Mouse (Mus musculus) forebrain, embryonic 14.5 days (tissue): ENCODE measurements at regions not wholly inside any gene's neighbourhood (a gene's known extent, or its start where the extent isn't known, plus 50 kb on each side); places are given as distances from the start of the nearest gene placed in this dataset.

Source experiments
- ATAC-seq: fragments of 200-750 bp; cut with Nextera tagmentation; 2 replicates; pipeline ENCODE4 v1.8.0; 2017; ENCODE audit warnings: mild to moderate bottlenecking, moderate library complexity
- DNase-seq: peaks from one replicate; pipeline ENCODE4 v3.0.0-alpha.2; 2015; ENCODE audit warnings: low spot score
- H3K27ac ChIP-seq: fragments of 300-500 bp; sonication (generic); 2 replicates; pipeline ENCODE4 v1.5.1; 2014; ENCODE audit warnings: low read depth, mild to moderate bottlenecking, control low read depth, low read length, moderate library complexity
- H3K27me3 ChIP-seq: fragments of 300-500 bp; sonication (generic); replicated peaks from 2 replicates; pipeline ENCODE4 v1.6.1; 2014; ENCODE audit warnings: low read length, control low read depth, mixed read lengths; ENCODE audit not compliant: control insufficient read depth, insufficient read depth
- H3K36me3 ChIP-seq: fragments of 300-500 bp; sonication (generic); 2 replicates; pipeline ENCODE4 v1.6.1; 2014; ENCODE audit warnings: low read length, control low read depth; ENCODE audit not compliant: control insufficient read depth, insufficient read depth
- H3K4me1 ChIP-seq: fragments of 300-500 bp; sonication (generic); 2 replicates; pipeline ENCODE4 v1.6.1; 2014; ENCODE audit warnings: antibody characterized with exemption, low read length, control low read depth; ENCODE audit not compliant: control insufficient read depth, insufficient read depth
- H3K4me2 ChIP-seq: fragments of 300-500 bp; sonication (generic); 2 replicates; pipeline ENCODE4 v1.6.1; 2014; ENCODE audit warnings: mild to moderate bottlenecking, control low read depth, low read length
- H3K4me3 ChIP-seq: fragments of 300-500 bp; sonication (generic); 2 replicates; pipeline ENCODE4 v1.5.1; 2014; ENCODE audit warnings: low read depth, low read length, control low read depth
- H3K9ac ChIP-seq: fragments of 300-500 bp; sonication (generic); 2 replicates; pipeline ENCODE4 v1.6.1; 2014; ENCODE audit warnings: mild to moderate bottlenecking, low read length, control low read depth, moderate library complexity
- H3K9me3 ChIP-seq: fragments of 300-500 bp; sonication (generic); replicated peaks from 2 replicates; pipeline ENCODE4 v1.6.1; 2016; ENCODE audit warnings: low read length, control low read depth, mixed read lengths; ENCODE audit not compliant: control insufficient read depth
- WGBS: fragments of 180-500 bp; shearing (Covaris S2); extraction: QIAGEN DNeasy Blood & Tissue Kit; methylation state at CpG from one replicate; pipeline ENCODE4 v1.1.7; 2014; 5-methylcytosine and 5-hydroxymethylcytosine counted together

GRCm38 (mm10) chr12:28055518-28056280, 496.5 kb downstream of the Dcdc2c start:
- 27% methylated on average over 4 of the region's 4 CpGs for WGBS
- ATAC-seq (peak; percentile 98), DNase-seq (peak; percentile 98)
- H3K4me2 ChIP-seq: peak overlapping the region; percentile 18; the same call in 1 of the 2 replicates
- H3K27ac ChIP-seq: peak overlapping the region; percentile 78; the same call in 1 of the 2 replicates
- H3K27me3 ChIP-seq: no peaks in the 10 kb centered on the region
- H3K4me3 ChIP-seq: no peak overlapping the region
- H3K36me3 ChIP-seq: no peaks in the 10 kb centered on the region
- H3K9me3 ChIP-seq: no peaks in the 10 kb centered on the region
- peaks cover 4% of the 10 kb centered on the region for H3K4me1 ChIP-seq
- no peak overlapping the region for H3K9ac ChIP-seq

- no peak overlapping the region for H3K4me2 ChIP-seq
- H3K27me3 ChIP-seq: no peaks in the 10 kb centered on the region
- DNase-seq (no peak), ATAC-seq (no peak)
- H3K36me3 ChIP-seq: no peaks in the 10 kb centered on the region
- no peak overlapping the region for H3K4me3 ChIP-seq
- 93% methylated on average over 11 of the region's 11 CpGs for WGBS
- no peak overlapping the region for H3K27ac ChIP-seq
- no peaks in the 10 kb centered on the region for H3K9me3 ChIP-seq
- H3K9ac ChIP-seq: no peak overlapping the region
- H3K4me1 ChIP-seq: peaks cover 4% of the 10 kb centered on the region
These were observed 497.8 kb downstream of the Dcdc2c start for GRCm38 (mm10) chr12:28054444-28054843.

- H3K27me3 ChIP-seq: no peaks in the 10 kb centered on the region
These were observed 504.2 kb downstream of the Dcdc2c start for GRCm38 (mm10) chr12:28047989-28048388.

GRCm38 (mm10) chr12:28038161-28038911, 513.9 kb downstream of the Dcdc2c start:
- no peak for ATAC-seq

More at GRCm38 (mm10) chr12:28047989-28048388, 504.2 kb downstream of the Dcdc2c start:
- no peak for ATAC-seq
- no peak overlapping the region for H3K4me3 ChIP-seq
- no peak overlapping the region for H3K27ac ChIP-seq
- 0 out of 2 replicates have a peak, but pooled peaks cover 2% of the 10 kb centered on the region for H3K4me1 ChIP-seq
- no peak for DNase-seq
- H3K4me2 ChIP-seq: no peak overlapping the region
- WGBS: 70% methylated on average over 4 of the region's 4 CpGs
- H3K9ac ChIP-seq: no peak overlapping the region
- no peaks in the 10 kb centered on the region for H3K9me3 ChIP-seq
- H3K36me3 ChIP-seq: no peaks in the 10 kb centered on the region

GRCm38 (mm10) chr12:27999170-27999569, 553.0 kb downstream of the Dcdc2c start:
- 85% methylated on average over 2 of the region's 2 CpGs for WGBS
- no peak overlapping the region for H3K4me3 ChIP-seq
- H3K4me1 ChIP-seq: no peaks in the 10 kb centered on the region
- H3K4me2 ChIP-seq: no peak overlapping the region
- no peaks in the 10 kb centered on the region for H3K27me3 ChIP-seq
- H3K9ac ChIP-seq: no peak overlapping the region
- no peaks in the 10 kb centered on the region for H3K9me3 ChIP-seq
- no peak for ATAC-seq
- no peaks in the 10 kb centered on the region for H3K36me3 ChIP-seq
- DNase-seq: no peak
- no peak overlapping the region for H3K27ac ChIP-seq

More at GRCm38 (mm10) chr12:28038161-28038911, 513.9 kb downstream of the Dcdc2c start:
- Histone ChIP-seq H3K4me2 (no peak overlapping the region), H3K9ac (no peak overlapping the region), H3K36me3 (no peaks in the 10 kb centered on the region), H3K9me3 (no peaks in the 10 kb centered on the region), H3K4me1 (no peaks in the 10 kb centered on the region), H3K27ac (no peak overlapping the region), H3K4me3 (no peak overlapping the region), H3K27me3 (no peaks in the 10 kb centered on the region)
- 89% methylated on average over 7 of the region's 7 CpGs for WGBS
- DNase-seq: no peak

GRCm38 (mm10) chr12:27992152-27992551, 560.0 kb downstream of the Dcdc2c start:
- Histone ChIP-seq H3K9ac (no peak overlapping the region), H3K4me2 (no peak overlapping the region), H3K27me3 (no peaks in the 10 kb centered on the region), H3K36me3 (no peaks in the 10 kb centered on the region), H3K4me3 (no peak overlapping the region), H3K4me1 (no peaks in the 10 kb centered on the region), H3K27ac (no peak overlapping the region), H3K9me3 (no peaks in the 10 kb centered on the region)
- ATAC-seq (no peak), DNase-seq (no peak)
- 90% methylated on average over 3 of the region's 3 CpGs for WGBS

GRCm38 (mm10) chr12:27984261-27984841, 567.8 kb downstream of the Dcdc2c start:
- Histone ChIP-seq H3K27me3 (no peaks in the 10 kb centered on the region), H3K4me2 (no peak overlapping the region), H3K4me1 (peaks cover 3% of the 10 kb centered on the region; the same call in 1 of the 2 replicates), H3K9ac (no peak overlapping the region), H3K36me3 (no peaks in the 10 kb centered on the region), H3K27ac (no peak overlapping the region), H3K9me3 (no peaks in the 10 kb centered on the region), H3K4me3 (no peak overlapping the region)
- DNase-seq (peak; percentile 69), ATAC-seq (peak; percentile 44; the same call in 1 of the 2 replicates)
- WGBS: 66% methylated on average over 3 of the region's 3 CpGs

- Histone ChIP-seq H3K9me3 (no peaks in the 10 kb centered on the region), H3K4me1 (peaks cover 17% of the 10 kb centered on the region; the same call in 1 of the 2 replicates), H3K4me2 (no peak overlapping the region; the same call in 1 of the 2 replicates), H3K9ac (peak overlapping the region; percentile 13; the same call in 1 of the 2 replicates), H3K27ac (peak overlapping the region; percentile 89), H3K27me3 (no peaks in the 10 kb centered on the region), H3K4me3 (no peak overlapping the region), H3K36me3 (no peaks in the 10 kb centered on the region)
- DNase-seq: peak; percentile 89
- 12% methylated on average over 8 of the region's 8 CpGs for WGBS
- peak; percentile 94 for ATAC-seq
These were observed 573.8 kb downstream of the Dcdc2c start for GRCm38 (mm10) chr12:27978257-27978931.
